In the genomic region with DNA sequence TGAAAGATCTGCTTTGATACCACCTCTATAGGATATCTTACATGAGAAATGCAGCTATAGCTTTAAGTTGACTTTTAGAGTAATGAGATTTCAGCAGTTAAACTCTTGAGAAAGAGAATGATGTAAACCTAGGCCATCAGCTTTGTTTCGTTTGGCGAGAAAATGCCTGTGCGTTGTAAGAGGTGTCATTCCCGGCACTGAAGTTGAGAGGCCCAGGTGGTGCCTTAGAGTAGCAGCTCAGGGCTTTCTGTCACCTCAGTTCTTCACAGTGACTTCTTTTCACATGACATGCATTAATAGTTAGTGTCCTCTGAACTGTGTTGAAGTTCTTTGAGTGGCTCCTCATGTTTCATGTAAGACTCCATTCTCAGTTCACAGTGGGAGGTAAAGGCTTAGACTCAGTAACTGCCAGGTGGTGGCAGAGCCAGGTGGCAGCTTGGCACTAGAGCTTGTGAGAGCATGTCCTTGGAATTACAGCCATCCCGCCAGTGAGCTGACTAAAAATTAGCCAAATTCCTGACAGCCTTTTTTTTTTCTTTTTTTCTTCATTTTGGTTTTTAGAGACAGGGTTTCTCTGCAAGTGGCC, we compare ENCODE assay signal across 29 mouse cellular contexts.
DNase-seq lines count a peak whose midpoint lies in the region; ATAC-seq and TF ChIP-seq lines count a peak whose summit lies in the region.
"Had no signal": no experiment of that assay in that cellular context is flagged by ENCODE, and none has a peak within 500 bp of the region (broad histone marks: within the 10 kb centered on the region; RNA-seq: fewer than 3 reads in every experiment).

No protein-coding gene starts in this region.

- TF ChIP-seq EP300 in lung, postnatal 0 days (IDR thresholded peaks at IDR 0.05): no peak

- H3K9me3 ChIP-seq in lung, postnatal 0 days (ENCODE audit: low read length): no peaks in the 10 kb centered on the region
- H3K9me3 ChIP-seq: heart, embryonic 12.5 days; hindbrain, embryonic 10.5 days; kidney, embryonic 15.5 days; limb, embryonic 15.5 days had no signal

- TF ChIP-seq CTCF in spleen, adult 2 months (IDR thresholded peaks at IDR 0.05; ENCODE audit: extremely low read depth, insufficient read depth, insufficient read length, insufficient replicate concordance): no peak
- no peak for TF ChIP-seq CTCF in lung, postnatal 0 days (IDR thresholded peaks at IDR 0.05)

- peaks cover 3% of the 10 kb centered on the region; the same call in 1 of the 2 replicates for H3K36me3 ChIP-seq in spleen, adult 2 months (ENCODE audit: control insufficient read depth, insufficient read depth, low read length)
- peaks cover 10% of the 10 kb centered on the region; the same call in 1 of the 2 replicates for H3K36me3 ChIP-seq in lung, postnatal 0 days (ENCODE audit: insufficient read depth, low read length)

- H3K4me1 ChIP-seq in spleen, adult 2 months (ENCODE audit: control insufficient read depth, insufficient read depth, insufficient read length): peaks cover 11% of the 10 kb centered on the region; the same call in 1 of the 2 replicates
- H3K4me1 ChIP-seq in lung, postnatal 0 days (ENCODE audit: insufficient read depth, low read depth, low read length): 0 out of 2 replicates have a peak, but pooled peaks cover 2% of the 10 kb centered on the region

- 81% methylated on average over 5 of the region's 5 CpGs for WGBS in spleen, adult 2 months
- 75% methylated on average over 5 of the region's 5 CpGs for WGBS in lung, postnatal 0 days

- peak overlapping the region; percentile 2; the same call in 1 of the 2 replicates for H3K27ac ChIP-seq in spleen, adult 2 months (ENCODE audit: insufficient read depth, low read length)
- H3K27ac ChIP-seq in lung, postnatal 0 days (ENCODE audit: low read length): no peak overlapping the region
- H3K27ac ChIP-seq: hindbrain, embryonic 10.5 days; kidney, embryonic 15.5 days; limb, embryonic 15.5 days; liver, embryonic 14.5 days had no signal

- DNase-seq in cerebellum, postnatal 10 days: peak; percentile 44 to 49
- DNase-seq in cerebellum, adult 9-10 months: no peak
- peak; percentile 76 for DNase-seq in heart, adult 11 months
- no peak for DNase-seq in heart, postnatal 36 days
- no peak for DNase-seq in spleen, adult 2 months (ENCODE audit: low read depth in 1 of 2, low spot score in 2 of 2)
- no peak for DNase-seq in spleen, postnatal 14 days (ENCODE audit: low spot score in 2 of 2)
- DNase-seq in lung, postnatal 0 days (ENCODE audit: low spot score): no peak
- DNase-seq: adrenal gland, adult 8-10 months; cerebellum, adult 11 months; gastrocnemius, postnatal 14 days; heart, adult 18-20 months; heart, postnatal 10 days; kidney, adult 18-20 months; kidney, postnatal 25 days; lung, adult 2 months; lung, postnatal 14 days; right cerebral cortex, adult 18-20 months; right cerebral cortex, postnatal 4 days; thymus, postnatal 14 days had no signal

- no peak overlapping the region for H3K4me2 ChIP-seq in lung, postnatal 0 days (replicated peaks; ENCODE audit: low read depth, low read length)
- H3K4me2 ChIP-seq: heart, embryonic 12.5 days; kidney, embryonic 15.5 days; limb, embryonic 15.5 days had no signal

- H3K4me3 ChIP-seq in spleen, adult 2 months (ENCODE audit: extremely low read depth, insufficient read depth, insufficient read length): no peak overlapping the region
- no peak overlapping the region for H3K4me3 ChIP-seq in lung, postnatal 0 days (ENCODE audit: low read depth, low read length)
- H3K4me3 ChIP-seq: heart, embryonic 12.5 days; hindbrain, embryonic 10.5 days; kidney, embryonic 15.5 days; limb, embryonic 15.5 days had no signal

- no peak for ATAC-seq in lung, postnatal 0 days
- ATAC-seq: activated CD4-positive, CD25-positive, alpha-beta regulatory T cell, adult 4 months; forebrain, embryonic 14.5 days; hindbrain, embryonic 16.5 days; midbrain, embryonic 16.5 days had no signal

- intact Hi-C loops in heart, postnatal 36 days (cut with DNase I): no loop called here

- no peak overlapping the region for H3K9ac ChIP-seq in lung, postnatal 0 days (replicated peaks; ENCODE audit: low read depth)
- H3K9ac ChIP-seq: heart, embryonic 12.5 days; kidney, embryonic 15.5 days; limb, embryonic 15.5 days; liver, embryonic 14.5 days had no signal

- TF ChIP-seq POLR2A in spleen, adult 2 months (IDR thresholded peaks at IDR 0.05; ENCODE audit: low read depth, low read length): no peak

- no peaks in the 10 kb centered on the region for H3K27me3 ChIP-seq in spleen, adult 2 months (ENCODE audit: control insufficient read depth, insufficient read depth, low read length)
- H3K27me3 ChIP-seq in lung, postnatal 0 days (replicated peaks; ENCODE audit: insufficient read depth, low read length): no peaks in the 10 kb centered on the region
- H3K27me3 ChIP-seq: CH12.LX; heart, embryonic 12.5 days; kidney, embryonic 15.5 days; limb, embryonic 15.5 days had no signal

Comparison
In these comparisons a context has a peak if more than half of its experiments do, and no peak if none do; other contexts are left out.
1. DNase-seq: peak in cerebellum, postnatal 10 days (2 of 2) and heart, adult 11 months (single experiment); none in cerebellum, adult 9-10 months (single experiment), heart, postnatal 36 days (0 of 2), spleen, adult 2 months (0 of 2), spleen, postnatal 14 days (0 of 2) and lung, postnatal 0 days (single experiment).